Mouse (Mus musculus) neural tube, embryonic 12.5 days (tissue): ENCODE data around the gene Lhx4. TPM values are rescaled to one million over a fixed set of nuclear protein-coding genes. Genes with fewer than 3 reads are reported as not detected.
A peak's percentile ranks its signal among the peaks of the same experiment; 100 is the strongest.

Experiments
- ATAC-seq: fragments of 200-750 bp; cut with Nextera tagmentation; 2 replicates; pipeline ENCODE4 v1.8.0; 2017; ENCODE audit warnings: low read depth, mild to moderate bottlenecking, moderate TSS enrichment, moderate library complexity; ENCODE audit not compliant: low FRiP score
- H3K27ac ChIP-seq: fragments of 300-500 bp; sonication (generic); 2 replicates; pipeline ENCODE4 v1.5.1; 2016
- H3K27me3 ChIP-seq: fragments of 300-500 bp; sonication (generic); replicated peaks from 2 replicates; pipeline ENCODE4 v1.6.1; 2016; ENCODE audit warnings: mild to moderate bottlenecking
- H3K36me3 ChIP-seq: fragments of 300-500 bp; sonication (generic); 2 replicates; pipeline ENCODE4 v1.6.1; 2016; ENCODE audit warnings: mild to moderate bottlenecking
- H3K4me1 ChIP-seq: fragments of 300-500 bp; sonication (generic); 2 replicates; pipeline ENCODE4 v1.6.1; 2016
- H3K4me2 ChIP-seq: fragments of 300-500 bp; sonication (generic); replicated peaks from 2 replicates; pipeline ENCODE4 v1.6.1; 2016; ENCODE audit warnings: mild to moderate bottlenecking
- H3K4me3 ChIP-seq: fragments of 300-500 bp; sonication (generic); 2 replicates; pipeline ENCODE4 v1.5.1; 2016
- H3K9ac ChIP-seq: fragments of 300-500 bp; sonication (generic); 2 replicates; pipeline ENCODE4 v1.6.1; 2016; ENCODE audit warnings: mild to moderate bottlenecking
- H3K9me3 ChIP-seq: fragments of 300-500 bp; sonication (generic); 2 replicates; pipeline ENCODE4 v1.6.1; 2016; ENCODE audit warnings: mild to moderate bottlenecking
- WGBS: fragments of 180-500 bp; shearing (Covaris S2); methylation state at CpG from one replicate; pipeline ENCODE4 v1.1.7; 2016; 5-methylcytosine and 5-hydroxymethylcytosine counted together
- polyA plus RNA-seq: library from polyadenylated mRNA; unstranded; fragments of >200 nt; fragmentation: Nextera tagmentation; extraction: Ambion mirVana; gene quantifications from 2 replicates; pipeline ENCODE4 v1.2.1, GENCODE M21; 2016

The Lhx4 gene
- polyA plus RNA-seq, 1 experiment from 2014 or later = 12.3 TPM

- no peak for ATAC-seq
- no peaks in the 10 kb centered on the region for H3K9me3 ChIP-seq
- peak overlapping the region; percentile 44; the same call in 1 of the 2 replicates for H3K9ac ChIP-seq
- peak overlapping the region; percentile 43 for H3K4me3 ChIP-seq
- H3K36me3 ChIP-seq = no peaks in the 10 kb centered on the region
- peak overlapping the region; percentile 82 for H3K4me2 ChIP-seq
- under 1% methylated on average over 44 of the region's 44 CpGs for WGBS
- H3K27ac ChIP-seq = no peak overlapping the region
- peaks cover 26% of the 10 kb centered on the region for H3K4me1 ChIP-seq
- H3K27me3 ChIP-seq = peaks cover 88% of the 10 kb centered on the region
These were observed 10.7 kb downstream of the Lhx4 start for GRCm38 (mm10) chr1:155740622-155741377.

DNA sequence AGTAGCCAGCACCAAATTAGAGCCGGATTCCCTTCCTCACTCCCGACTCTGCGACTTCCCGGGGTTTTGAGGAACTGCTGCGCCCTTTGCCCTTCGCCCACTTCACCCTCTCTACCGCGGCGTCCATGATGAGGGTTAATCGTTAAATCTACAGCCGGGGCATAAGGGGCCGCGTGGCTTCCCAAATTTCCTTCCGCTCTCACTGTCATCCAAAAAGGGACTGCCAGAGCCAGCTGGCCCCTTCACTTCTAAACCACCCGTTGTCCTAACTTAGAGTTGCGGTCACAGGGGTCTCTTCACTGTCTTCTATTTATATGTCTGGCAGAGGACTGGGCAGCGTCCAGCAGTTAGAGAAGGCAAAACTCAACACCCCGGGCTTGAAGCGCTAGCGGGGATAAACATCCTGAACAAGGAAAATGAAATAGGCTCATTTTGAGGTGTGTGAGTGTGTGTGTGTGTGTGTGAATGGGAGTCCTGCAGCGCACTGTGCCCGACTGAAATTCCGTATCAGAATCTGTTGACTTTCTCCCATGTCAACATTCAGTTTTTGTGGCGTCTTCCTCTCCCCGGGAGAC is 13.6 kb downstream of the Lhx4 start:
- Histone ChIP-seq H3K4me1 (peaks cover 21% of the 10 kb centered on the region), H3K27me3 (peaks cover 95% of the 10 kb centered on the region), H3K4me3 (no peak overlapping the region), H3K4me2 (peak overlapping the region; percentile 18; the same call in 1 of the 2 replicates), H3K9ac (no peak overlapping the region), H3K36me3 (no peaks in the 10 kb centered on the region), H3K27ac (no peak overlapping the region), H3K9me3 (no peaks in the 10 kb centered on the region)
- under 1% methylated on average over 25 of the region's 25 CpGs for WGBS
- no peak for ATAC-seq

DNA sequence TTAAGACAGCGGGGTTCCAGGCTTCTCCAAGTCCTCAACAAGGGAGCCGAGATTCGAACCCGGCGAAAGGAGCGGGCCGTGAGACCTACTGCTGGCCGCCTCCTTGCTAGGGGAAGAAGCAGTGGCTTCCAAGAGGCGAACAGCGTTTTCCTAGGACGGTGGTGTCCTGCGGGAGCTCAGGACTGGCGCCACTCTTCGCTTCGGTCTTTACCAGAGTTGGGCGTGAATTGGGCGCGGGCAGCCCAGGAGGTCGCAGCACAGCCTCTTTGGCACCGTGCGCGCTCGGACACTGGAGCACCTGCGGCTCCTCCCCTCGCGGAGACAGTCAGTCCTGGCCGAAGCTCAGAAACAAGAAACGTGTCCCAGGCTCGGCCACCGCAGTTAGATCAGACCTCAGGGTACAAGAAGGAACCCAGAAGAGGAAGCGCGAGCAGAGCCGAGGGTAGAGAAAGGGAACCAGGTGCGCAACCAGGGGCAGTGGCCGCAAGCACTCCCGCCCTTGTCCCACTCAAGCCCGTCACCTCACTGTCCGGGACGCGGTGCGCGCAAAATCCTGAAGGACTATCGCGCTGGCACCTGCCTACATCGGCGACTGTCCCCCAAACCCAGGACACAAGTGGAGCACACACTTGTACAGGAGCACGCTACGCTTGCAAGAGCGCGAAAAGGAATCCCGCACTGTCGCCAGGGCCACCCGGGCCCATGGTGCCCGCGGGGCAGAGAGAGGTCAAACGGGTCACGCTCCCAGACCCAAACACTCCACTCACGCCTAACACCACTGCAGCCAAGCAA is 14.3 kb downstream of the Lhx4 start:
- no peaks in the 10 kb centered on the region for H3K9me3 ChIP-seq
- H3K4me3 ChIP-seq = peak overlapping the region; percentile 18; the same call in 1 of the 2 replicates
- no peaks in the 10 kb centered on the region for H3K36me3 ChIP-seq
- WGBS = 1% methylated on average over 58 of the region's 58 CpGs
- no peak overlapping the region for H3K9ac ChIP-seq
- ATAC-seq = no peak
- H3K27ac ChIP-seq = no peak overlapping the region
- peak overlapping the region; percentile 18; the same call in 1 of the 2 replicates for H3K4me2 ChIP-seq
- peaks cover 14% of the 10 kb centered on the region for H3K4me1 ChIP-seq
- H3K27me3 ChIP-seq = peaks cover 95% of the 10 kb centered on the region

DNA sequence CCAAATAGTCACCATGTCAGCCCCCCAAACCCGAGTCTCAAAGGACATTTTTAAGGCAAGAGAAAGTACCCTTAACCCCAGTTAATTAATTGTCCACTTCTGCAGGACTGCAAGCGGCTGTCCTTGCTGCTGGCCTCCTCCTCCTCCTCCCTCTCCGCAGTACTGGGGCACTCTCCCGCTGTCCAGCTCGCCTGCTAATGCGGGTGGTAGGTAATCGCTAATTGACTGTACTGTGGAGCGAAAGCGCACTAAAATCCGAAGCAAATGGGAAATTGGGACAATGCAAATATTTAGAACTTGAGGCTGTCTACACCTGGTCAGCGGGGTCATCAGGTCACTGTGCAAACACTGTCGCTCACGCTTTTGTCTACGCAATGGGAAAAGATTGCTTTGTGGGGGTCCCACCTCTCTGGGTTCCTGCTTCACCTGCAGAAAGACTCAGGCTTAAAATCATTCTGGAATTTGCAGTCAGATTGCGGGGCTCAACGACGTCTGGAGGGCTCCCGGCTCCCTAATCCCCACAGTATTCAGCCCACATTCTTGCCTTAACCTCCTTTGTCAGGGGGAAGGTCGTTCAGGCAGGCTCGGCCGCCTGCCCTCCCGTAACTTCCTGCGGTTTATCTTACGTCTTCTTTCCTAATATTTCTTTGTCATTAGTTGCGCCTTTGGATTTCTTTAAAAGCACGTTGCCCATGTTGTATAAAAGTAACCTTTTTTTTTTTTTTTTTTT is 15.2 kb downstream of the Lhx4 start:
- 1% methylated on average over 26 of the region's 26 CpGs for WGBS
- H3K27me3 ChIP-seq = peaks cover 95% of the 10 kb centered on the region
- H3K27ac ChIP-seq = no peak overlapping the region
- 0 out of 2 replicates have a peak overlapping the region, but pooled peaks have one; percentile 12 for H3K4me2 ChIP-seq
- ATAC-seq = no peak
- no peak overlapping the region for H3K9ac ChIP-seq
- H3K4me3 ChIP-seq = no peak overlapping the region
- no peaks in the 10 kb centered on the region for H3K36me3 ChIP-seq
- peaks cover 5% of the 10 kb centered on the region for H3K4me1 ChIP-seq
- no peaks in the 10 kb centered on the region for H3K9me3 ChIP-seq

DNA sequence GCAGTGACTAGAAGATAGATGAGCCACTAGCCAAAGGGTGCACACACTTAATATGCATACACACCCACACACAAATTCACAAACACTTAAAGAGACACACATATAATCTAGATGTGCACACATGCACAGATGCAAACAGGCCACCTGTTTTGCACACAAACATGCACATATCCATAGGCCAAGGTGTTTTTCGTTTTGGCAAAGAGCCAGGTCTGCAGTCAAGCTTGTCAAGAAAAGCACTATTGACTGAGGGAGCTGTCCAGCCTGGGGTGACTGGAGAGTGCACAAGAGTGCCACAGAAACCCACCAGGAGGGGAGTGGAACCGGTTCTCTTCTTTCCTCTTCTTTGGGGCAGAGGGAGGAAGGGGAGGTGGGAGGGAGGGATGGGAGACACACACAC is 20.3 kb downstream of the Lhx4 start:
- WGBS = 3% methylated on average over 2 of the region's 2 CpGs
- no peak overlapping the region for H3K4me2 ChIP-seq
- H3K27me3 ChIP-seq = peaks cover 94% of the 10 kb centered on the region

GRCm38 (mm10) chr1:155729113-155729795 is 22.2 kb downstream of the Lhx4 start:
- ATAC-seq = peak; percentile 43; the same call in 1 of the 2 replicates
- H3K4me3 ChIP-seq = no peak overlapping the region
- WGBS = under 1% methylated on average over 23 of the region's 23 CpGs
- no peak overlapping the region for H3K27ac ChIP-seq
- H3K36me3 ChIP-seq = no peaks in the 10 kb centered on the region
- no peak overlapping the region for H3K9ac ChIP-seq
- peaks cover 7% of the 10 kb centered on the region; the same call in 1 of the 2 replicates for H3K4me1 ChIP-seq
- H3K27me3 ChIP-seq = peaks cover 87% of the 10 kb centered on the region
- H3K9me3 ChIP-seq = no peaks in the 10 kb centered on the region
- H3K4me2 ChIP-seq = peak overlapping the region; percentile 37

More for the DNA sequence above, 20.3 kb downstream of the Lhx4 start:
- Histone ChIP-seq H3K9ac (no peak overlapping the region), H3K9me3 (no peaks in the 10 kb centered on the region), H3K36me3 (no peaks in the 10 kb centered on the region), H3K27ac (no peak overlapping the region), H3K4me3 (no peak overlapping the region), H3K4me1 (peaks cover 7% of the 10 kb centered on the region; the same call in 1 of the 2 replicates)
- no peak for ATAC-seq

DNA sequence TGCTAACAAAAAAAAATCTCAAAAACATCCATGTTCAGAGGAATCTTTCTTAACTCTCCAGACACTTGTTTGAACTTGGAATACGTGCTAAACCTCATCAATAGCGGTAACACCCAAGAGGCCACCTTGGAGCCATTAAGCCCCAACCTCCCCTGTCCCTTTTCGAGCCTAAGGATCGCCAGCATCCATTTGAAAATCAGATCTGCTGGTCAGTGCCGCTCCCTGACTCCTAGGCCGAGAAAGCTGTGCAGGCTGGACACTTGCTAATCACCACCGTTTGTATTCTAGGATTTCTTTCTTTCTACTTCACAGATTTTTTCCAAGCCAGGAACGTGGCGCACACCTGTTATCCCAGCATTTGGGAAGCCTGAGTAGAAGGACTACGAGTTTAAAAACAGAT is 23.7 kb downstream of the Lhx4 start:
- H3K9ac ChIP-seq = no peak overlapping the region
- no peak for ATAC-seq
- H3K4me2 ChIP-seq = no peak overlapping the region
- H3K36me3 ChIP-seq = no peaks in the 10 kb centered on the region
- 23% methylated on average over 10 of the region's 10 CpGs for WGBS
- no peak overlapping the region for H3K4me3 ChIP-seq
- H3K27ac ChIP-seq = no peak overlapping the region
- peaks cover 7% of the 10 kb centered on the region; the same call in 1 of the 2 replicates for H3K4me1 ChIP-seq
- no peaks in the 10 kb centered on the region for H3K9me3 ChIP-seq
- H3K27me3 ChIP-seq = peaks cover 86% of the 10 kb centered on the region

- H3K4me1 ChIP-seq = peaks cover 14% of the 10 kb centered on the region; the same call in 1 of the 2 replicates
- H3K36me3 ChIP-seq = no peaks in the 10 kb centered on the region
- no peak overlapping the region for H3K4me2 ChIP-seq
- peaks cover 80% of the 10 kb centered on the region for H3K27me3 ChIP-seq
- ATAC-seq = no peak
- H3K9me3 ChIP-seq = no peaks in the 10 kb centered on the region
- H3K9ac ChIP-seq = no peak overlapping the region
- no peak overlapping the region for H3K27ac ChIP-seq
- 65% methylated on average over 2 of the region's 2 CpGs for WGBS
- no peak overlapping the region for H3K4me3 ChIP-seq
These were observed 25.6 kb downstream of the Lhx4 start for GRCm38 (mm10) chr1:155725876-155726275.

GRCm38 (mm10) chr1:155724301-155724700 is 27.2 kb downstream of the Lhx4 start:
- Histone ChIP-seq H3K27me3 (peaks cover 75% of the 10 kb centered on the region), H3K4me1 (peaks cover 17% of the 10 kb centered on the region; the same call in 1 of the 2 replicates), H3K9me3 (no peaks in the 10 kb centered on the region), H3K27ac (no peak overlapping the region), H3K4me2 (no peak overlapping the region), H3K36me3 (no peaks in the 10 kb centered on the region), H3K4me3 (no peak overlapping the region), H3K9ac (no peak overlapping the region)
- ATAC-seq = no peak
- WGBS = 74% methylated on average over 3 of the region's 3 CpGs

DNA sequence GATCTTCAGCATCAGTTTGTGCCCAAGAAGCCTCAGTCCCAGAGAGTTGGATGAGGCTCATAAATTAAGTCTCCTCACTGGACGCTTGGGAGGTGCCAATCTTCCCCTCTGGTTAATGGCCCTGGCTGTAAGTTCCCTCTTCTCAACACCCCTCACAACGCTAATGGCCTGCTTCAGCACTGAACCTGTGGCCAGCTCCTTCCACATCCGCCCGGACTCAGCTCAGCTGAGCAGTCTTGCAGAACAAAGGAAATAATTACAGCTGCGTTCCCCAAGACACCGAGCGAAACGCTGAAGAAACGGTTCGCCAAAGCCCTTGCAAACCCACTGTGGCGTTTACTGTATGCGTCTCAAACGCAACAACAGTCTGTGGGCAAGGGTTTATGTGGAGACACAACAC is 29.3 kb downstream of the Lhx4 start:
- under 1% methylated on average over 13 of the region's 13 CpGs for WGBS
- H3K36me3 ChIP-seq = no peaks in the 10 kb centered on the region
- H3K4me3 ChIP-seq = no peak overlapping the region
- peak overlapping the region; percentile 42 for H3K4me2 ChIP-seq
- peaks cover 64% of the 10 kb centered on the region for H3K27me3 ChIP-seq
- H3K9me3 ChIP-seq = no peaks in the 10 kb centered on the region
- H3K4me1 ChIP-seq = peaks cover 11% of the 10 kb centered on the region; the same call in 1 of the 2 replicates
- no peak overlapping the region for H3K9ac ChIP-seq
- H3K27ac ChIP-seq = no peak overlapping the region
- ATAC-seq = 0 out of 2 replicates have a peak, but pooled peaks have one; percentile 21

- no peak overlapping the region for H3K4me2 ChIP-seq
- no peak for ATAC-seq
- H3K4me3 ChIP-seq = no peak overlapping the region
- no peak overlapping the region for H3K9ac ChIP-seq
- no peak overlapping the region for H3K27ac ChIP-seq
- H3K27me3 ChIP-seq = peaks cover 60% of the 10 kb centered on the region
- WGBS = 24% methylated on average over 8 of the region's 8 CpGs
- no peaks in the 10 kb centered on the region for H3K9me3 ChIP-seq
- H3K4me1 ChIP-seq = peaks cover 11% of the 10 kb centered on the region; the same call in 1 of the 2 replicates
- no peaks in the 10 kb centered on the region for H3K36me3 ChIP-seq
These were observed 30.0 kb downstream of the Lhx4 start for GRCm38 (mm10) chr1:155721443-155721842.
